Mouse (Mus musculus) limb, embryonic 11.5 days (tissue): ENCODE results near the gene Epn3. TPM values are rescaled to one million over a fixed set of nuclear protein-coding genes. Genes with fewer than 3 reads are reported as not detected.

Experiments
- ATAC-seq: fragments of 200-750 bp; cut with Nextera tagmentation; 2 replicates; pipeline ENCODE4 v1.8.0; 2017; ENCODE audit warnings: low read depth; ENCODE audit not compliant: insufficient number of reproducible peaks, low FRiP score, low TSS enrichment
- DNase-seq: peaks from one replicate; pipeline ENCODE4 v3.0.0-alpha.2; 2015; ENCODE audit warnings: low spot score
- H3K27ac ChIP-seq: fragments of 300-500 bp; sonication (generic); replicated peaks from 2 replicates; pipeline ENCODE4 v1.5.1; 2014; ENCODE audit warnings: low read depth, mild to moderate bottlenecking, low read length
- H3K27me3 ChIP-seq: fragments of 300-500 bp; sonication (generic); 2 replicates; pipeline ENCODE4 v1.6.1; 2014; ENCODE audit warnings: mild to moderate bottlenecking, low read length, mixed read lengths; ENCODE audit not compliant: control insufficient read depth, insufficient read depth
- H3K36me3 ChIP-seq: fragments of 300-500 bp; sonication (generic); 2 replicates; pipeline ENCODE4 v1.6.1; 2014; ENCODE audit warnings: mild to moderate bottlenecking, low read length, moderate library complexity, mixed read lengths; ENCODE audit not compliant: control insufficient read depth, insufficient read depth
- H3K4me1 ChIP-seq: fragments of 300-500 bp; sonication (generic); 2 replicates; pipeline ENCODE4 v1.6.1; 2014; ENCODE audit warnings: low read length, mixed read lengths; ENCODE audit not compliant: control insufficient read depth, insufficient read depth
- H3K4me2 ChIP-seq: fragments of 300-500 bp; sonication (generic); 2 replicates; pipeline ENCODE4 v1.6.1; 2014; ENCODE audit warnings: low read depth, mild to moderate bottlenecking, moderate library complexity; ENCODE audit not compliant: severe bottlenecking
- H3K4me3 ChIP-seq: fragments of 300-500 bp; sonication (generic); 2 replicates; pipeline ENCODE4 v1.5.1; 2014; ENCODE audit warnings: low read depth, low read length
- H3K9ac ChIP-seq: fragments of 300-500 bp; sonication (generic); 2 replicates; pipeline ENCODE4 v1.6.1; 2014; ENCODE audit warnings: mild to moderate bottlenecking, low read length
- H3K9me3 ChIP-seq: fragments of 300-500 bp; sonication (generic); 2 replicates; pipeline ENCODE4 v1.6.1; 2016; ENCODE audit warnings: low read length; ENCODE audit not compliant: control insufficient read depth
- WGBS: fragments of 180-500 bp; shearing (Covaris S2); extraction: QIAGEN DNeasy Blood & Tissue Kit; methylation state at CpG from one replicate; pipeline ENCODE4 v1.1.7; 2014; 5-methylcytosine and 5-hydroxymethylcytosine counted together
- polyA plus RNA-seq: library from polyadenylated mRNA; unstranded; fragments of >200 nt; fragmentation: Nextera tagmentation; extraction: Ambion mirVana; gene quantifications from 2 replicates; pipeline ENCODE4 v1.2.1, GENCODE M21; 2014

Epn3 gene
- polyA plus RNA-seq, 1 experiment from 2014 or later, result 3.1 TPM

GRCm38 (mm10) chr11:94481963-94482362, 17.8 kb downstream of the Epn3 start:
- no peaks in the 10 kb centered on the region for H3K27me3 ChIP-seq
- WGBS, result 91% methylated on average over 7 of the region's 7 CpGs
- H3K4me2 ChIP-seq, result no peak overlapping the region
- DNase-seq (no peak), ATAC-seq (no peak)
- H3K9ac ChIP-seq, result no peak overlapping the region
- no peak overlapping the region for H3K4me3 ChIP-seq
- H3K36me3 ChIP-seq, result no peaks in the 10 kb centered on the region
- no peaks in the 10 kb centered on the region for H3K9me3 ChIP-seq
- H3K27ac ChIP-seq, result no peak overlapping the region
- no peaks in the 10 kb centered on the region for H3K4me1 ChIP-seq

GRCm38 (mm10) chr11:94480382-94480781, 19.4 kb downstream of the Epn3 start:
- Histone ChIP-seq H3K4me2 (no peak overlapping the region), H3K27me3 (no peaks in the 10 kb centered on the region), H3K4me3 (no peak overlapping the region), H3K9ac (no peak overlapping the region), H3K4me1 (no peaks in the 10 kb centered on the region), H3K27ac (no peak overlapping the region), H3K9me3 (no peaks in the 10 kb centered on the region), H3K36me3 (no peaks in the 10 kb centered on the region)
- WGBS, result 88% methylated on average over 9 of the region's 9 CpGs
- DNase-seq (no peak), ATAC-seq (no peak)

GRCm38 (mm10) chr11:94477651-94478050, 22.1 kb downstream of the Epn3 start:
- H3K36me3 ChIP-seq, result no peaks in the 10 kb centered on the region
- no peak overlapping the region for H3K27ac ChIP-seq
- H3K4me1 ChIP-seq, result peaks cover 4% of the 10 kb centered on the region; the same call in 1 of the 2 replicates
- WGBS, result 45% methylated on average over 6 of the region's 6 CpGs
- DNase-seq (no peak), ATAC-seq (no peak)
- H3K4me2 ChIP-seq, result no peak overlapping the region
- no peaks in the 10 kb centered on the region for H3K9me3 ChIP-seq
- H3K9ac ChIP-seq, result no peak overlapping the region
- H3K27me3 ChIP-seq, result peaks cover 3% of the 10 kb centered on the region; the same call in 1 of the 2 replicates
- H3K4me3 ChIP-seq, result no peak overlapping the region

GRCm38 (mm10) chr11:94475722-94476121, 24.1 kb downstream of the Epn3 start:
- H3K4me1 ChIP-seq, result peaks cover 14% of the 10 kb centered on the region
- H3K4me3 ChIP-seq, result no peak overlapping the region
- no peaks in the 10 kb centered on the region for H3K36me3 ChIP-seq
- ATAC-seq, result no peak
- no peaks in the 10 kb centered on the region for H3K9me3 ChIP-seq
- H3K27me3 ChIP-seq, result peaks cover 3% of the 10 kb centered on the region; the same call in 1 of the 2 replicates
- no peak for DNase-seq
- H3K4me2 ChIP-seq, result no peak overlapping the region
- no peak overlapping the region for H3K27ac ChIP-seq
- no peak overlapping the region for H3K9ac ChIP-seq
- 24% methylated on average over 11 of the region's 11 CpGs for WGBS

- DNase-seq (no peak), ATAC-seq (no peak)
- Histone ChIP-seq H3K27ac (peak overlapping the region; percentile 93; the same call in 1 of the 2 replicates), H3K4me2 (peak overlapping the region; percentile 95), H3K27me3 (peaks cover 3% of the 10 kb centered on the region; the same call in 1 of the 2 replicates), H3K9ac (no peak overlapping the region), H3K4me1 (peaks cover 25% of the 10 kb centered on the region), H3K36me3 (no peaks in the 10 kb centered on the region), H3K4me3 (peak overlapping the region; percentile 99), H3K9me3 (no peaks in the 10 kb centered on the region)
- WGBS, result 2% methylated on average over 11 of the region's 11 CpGs
Observed at GRCm38 (mm10) chr11:94474544-94474910, 25.2 kb downstream of the Epn3 start.

GRCm38 (mm10) chr11:94473707-94474543, 25.8 kb downstream of the Epn3 start, which contains the start of gene Cacna1g:
Cacna1g (minus strand) TSS chr11:94474198.
- ATAC-seq (peak; percentile 88), DNase-seq (peak; percentile 94)
- WGBS, result under 1% methylated on average over 52 of the region's 71 CpGs
- Histone ChIP-seq H3K9me3 (no peaks in the 10 kb centered on the region), H3K36me3 (no peaks in the 10 kb centered on the region), H3K4me1 (peaks cover 31% of the 10 kb centered on the region), H3K27me3 (peaks cover 3% of the 10 kb centered on the region; the same call in 1 of the 2 replicates), H3K9ac (peak within 1 kb of the TSS; percentile 96), H3K4me3 (peak within 1 kb of the TSS; percentile 99), H3K4me2 (peak within 1 kb of the TSS; percentile 95), H3K27ac (peak within 1 kb of the TSS; percentile 93)

- H3K27me3 ChIP-seq, result peaks cover 3% of the 10 kb centered on the region; the same call in 1 of the 2 replicates
- ATAC-seq, result no peak
- WGBS, result under 1% methylated on average over 52 of the region's 52 CpGs
- H3K36me3 ChIP-seq, result no peaks in the 10 kb centered on the region
- peak overlapping the region; percentile 93 for H3K27ac ChIP-seq
- peak overlapping the region; percentile 99 for H3K4me3 ChIP-seq
- H3K9ac ChIP-seq, result peak overlapping the region; percentile 96
- H3K9me3 ChIP-seq, result no peaks in the 10 kb centered on the region
- peak overlapping the region; percentile 95 for H3K4me2 ChIP-seq
- peak; percentile 68 for DNase-seq
- peaks cover 39% of the 10 kb centered on the region for H3K4me1 ChIP-seq
Observed at GRCm38 (mm10) chr11:94472916-94473706, 26.7 kb downstream of the Epn3 start.

GRCm38 (mm10) chr11:94472585-94472915, 27.2 kb downstream of the Epn3 start:
- Histone ChIP-seq H3K9me3 (no peaks in the 10 kb centered on the region), H3K4me2 (peak overlapping the region; percentile 95), H3K27ac (peak overlapping the region; percentile 93), H3K4me3 (peak overlapping the region; percentile 99), H3K27me3 (peaks cover 3% of the 10 kb centered on the region; the same call in 1 of the 2 replicates), H3K9ac (peak overlapping the region; percentile 96), H3K36me3 (no peaks in the 10 kb centered on the region), H3K4me1 (peaks cover 44% of the 10 kb centered on the region)
- DNase-seq (peak; percentile 71), ATAC-seq (no peak)
- 2% methylated on average over 15 of the region's 15 CpGs for WGBS
